Mouse (Mus musculus) lung, postnatal 4 days (tissue): Measurements from ENCODE around the gene Ifnar1.

Experiments
- DNase-seq, 2 experiments: peaks; one replicate each; pipeline ENCODE4 v3.0.0; 2021

The Ifnar1 gene

DNA sequence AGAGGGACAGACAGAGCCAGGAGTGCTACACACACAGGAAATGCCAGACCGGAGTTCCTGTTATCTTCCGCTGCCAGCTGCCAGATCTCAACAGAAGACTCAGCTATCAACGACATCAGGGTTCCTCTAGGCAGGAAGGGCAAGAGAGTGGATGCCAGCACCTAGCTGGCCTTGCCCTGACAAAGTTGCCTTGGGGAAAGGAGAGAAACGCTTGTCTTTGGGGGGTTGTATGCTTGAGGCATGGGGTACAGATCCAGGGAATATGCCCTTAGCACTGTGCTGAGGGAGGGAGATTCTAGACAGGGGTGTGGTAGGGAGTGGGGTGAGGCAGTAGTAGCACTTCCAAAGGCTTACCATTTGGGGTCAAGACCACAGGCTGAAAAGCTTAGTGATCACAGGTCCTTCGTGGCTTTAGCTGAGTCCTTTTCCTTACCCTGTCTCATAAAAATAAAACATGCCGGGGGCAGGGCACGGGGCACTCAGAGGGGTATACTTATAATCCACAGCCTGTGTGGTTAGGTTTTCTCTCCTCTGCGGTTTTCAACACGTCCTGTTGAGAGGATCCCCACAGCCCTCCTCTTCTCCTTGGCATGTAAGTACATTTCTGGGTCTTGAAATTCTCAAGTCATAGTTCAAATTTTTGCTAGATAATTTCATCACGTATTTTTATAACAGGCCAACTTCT lies 60.7 kb downstream of the Ifnar1 start:
- DNase-seq, result peak; percentile 57 to 76

DNA sequence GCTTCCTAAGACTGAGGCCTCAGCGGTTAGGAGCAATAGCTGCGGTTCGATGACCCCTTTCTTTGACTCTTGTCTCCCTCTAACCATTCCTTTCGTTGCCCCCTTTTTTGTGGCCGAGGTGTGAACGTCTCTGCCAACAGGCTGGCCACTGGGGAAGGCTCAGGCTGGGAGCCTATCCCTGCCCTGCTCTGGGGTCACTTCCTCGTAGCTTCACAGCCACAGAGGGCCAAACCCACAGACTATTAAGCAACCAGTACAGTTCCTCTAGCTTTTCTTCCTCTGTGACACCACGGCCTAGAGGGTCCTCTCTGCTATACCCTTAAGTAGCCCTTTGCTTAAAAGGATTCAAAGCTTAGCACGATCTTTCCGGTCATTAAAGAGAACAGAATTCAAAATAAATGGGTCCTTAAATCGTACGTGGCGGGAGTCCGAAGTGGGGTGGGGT lies 61.4 kb downstream of the Ifnar1 start:
- DNase-seq, result peak; percentile 75 to 76

DNA sequence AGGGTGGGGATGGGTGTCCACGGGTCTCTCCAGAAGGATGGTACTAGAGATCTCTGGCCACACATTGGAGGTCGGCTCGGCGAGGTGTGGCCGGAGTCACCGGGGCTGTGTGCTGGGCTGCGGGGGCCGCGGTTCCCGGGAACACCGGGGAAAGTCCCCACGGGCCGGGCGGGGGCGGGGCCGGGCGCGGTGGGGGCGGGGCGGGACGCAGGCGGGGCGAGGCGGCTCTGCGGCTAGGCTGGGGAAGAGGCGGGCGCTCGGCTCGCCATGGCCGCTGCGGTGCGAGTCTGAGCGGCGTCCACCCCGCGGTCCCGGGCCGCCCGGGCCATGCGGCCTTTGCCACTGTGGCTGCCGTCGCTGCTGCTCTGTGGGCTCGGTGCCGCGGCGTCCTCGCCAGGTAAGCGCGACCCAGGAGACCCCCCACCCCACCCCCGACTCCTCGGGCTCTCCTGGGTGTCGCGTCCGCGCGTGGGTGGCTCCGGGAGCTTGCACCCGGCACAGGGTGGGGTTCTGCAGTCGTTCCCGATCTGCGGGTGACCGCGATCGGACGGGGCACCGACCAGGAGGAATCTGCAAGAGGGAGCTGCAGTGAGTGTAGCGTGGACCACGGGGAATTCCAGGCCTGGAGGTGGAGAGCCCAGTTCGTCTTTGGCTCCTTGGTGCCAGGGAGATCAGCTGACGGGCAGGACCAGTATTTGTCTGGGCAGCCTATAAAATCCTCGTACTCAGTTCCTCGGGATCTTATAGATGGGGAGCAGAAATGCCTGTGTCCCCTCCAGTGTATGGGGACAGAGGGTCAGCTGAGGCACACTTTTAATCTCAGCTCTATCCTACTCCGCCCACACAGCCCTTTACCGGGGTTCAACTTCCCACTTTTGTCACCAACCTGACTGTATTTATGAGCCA lies 62.1 kb downstream of the Ifnar1 start, which contains the start of gene Ifngr2:
Gene Ifngr2 (plus strand): TSS at position 237 of the 906 bp plus-strand sequence.
- DNase-seq, result peak; percentile 80 to 85

GRCm38 (mm10) chr16:91547974-91548373 lies 62.9 kb downstream of the Ifnar1 start:
- peak in 1 of 2 experiments; percentile 31 for DNase-seq

DNA sequence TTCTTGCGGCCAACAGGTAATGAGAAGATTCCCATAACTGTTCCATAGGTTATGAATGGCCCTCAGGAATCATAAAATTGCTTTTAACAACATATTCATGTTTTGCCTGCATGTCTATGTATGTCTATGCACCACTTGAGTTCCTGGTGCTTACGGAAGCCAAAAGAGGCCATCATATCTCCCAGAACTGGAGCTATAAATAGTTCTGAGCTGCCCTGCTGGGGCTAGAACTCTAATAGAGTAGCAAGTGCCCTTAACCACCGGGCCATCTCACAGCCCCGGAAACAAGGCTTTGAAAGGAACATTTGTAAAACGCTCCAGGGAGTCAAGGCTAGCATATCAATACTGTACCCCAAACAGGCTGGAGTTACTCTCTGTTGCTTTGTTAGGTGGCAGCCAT lies 63.5 kb downstream of the Ifnar1 start:
- DNase-seq, result no peak

GRCm38 (mm10) chr16:91548996-91549395 lies 64.0 kb downstream of the Ifnar1 start:
- DNase-seq, result no peak

GRCm38 (mm10) chr16:91549616-91550015 lies 64.6 kb downstream of the Ifnar1 start:
- no peak for DNase-seq

GRCm38 (mm10) chr16:91551081-91551524 lies 66.1 kb downstream of the Ifnar1 start:
- peak in 1 of 2 experiments; percentile 48 for DNase-seq

DNA sequence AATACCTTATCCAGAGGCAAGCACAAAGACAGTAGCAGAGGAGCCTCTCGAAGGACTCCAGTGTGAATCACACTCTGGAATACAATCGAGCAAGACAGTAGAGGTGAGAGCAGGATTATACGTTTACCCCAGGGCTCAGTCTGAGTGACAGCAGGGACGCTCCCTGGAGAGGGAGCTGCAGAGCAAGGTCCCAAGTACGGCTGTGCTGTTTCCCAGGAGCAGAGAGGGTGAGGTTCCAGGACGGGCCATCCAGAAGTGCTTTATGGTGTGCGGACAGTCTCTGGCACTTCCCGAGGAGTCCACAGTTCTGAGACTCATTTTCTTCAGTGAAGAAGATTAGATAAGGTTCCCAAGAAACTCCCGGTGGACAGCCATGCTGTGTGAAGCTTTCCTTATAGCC lies 67.0 kb downstream of the Ifnar1 start:
- DNase-seq, result no peak

- DNase-seq, result peak; percentile 65 to 86
Observed at GRCm38 (mm10) chr16:91553625-91554024, 68.6 kb downstream of the Ifnar1 start.

DNA sequence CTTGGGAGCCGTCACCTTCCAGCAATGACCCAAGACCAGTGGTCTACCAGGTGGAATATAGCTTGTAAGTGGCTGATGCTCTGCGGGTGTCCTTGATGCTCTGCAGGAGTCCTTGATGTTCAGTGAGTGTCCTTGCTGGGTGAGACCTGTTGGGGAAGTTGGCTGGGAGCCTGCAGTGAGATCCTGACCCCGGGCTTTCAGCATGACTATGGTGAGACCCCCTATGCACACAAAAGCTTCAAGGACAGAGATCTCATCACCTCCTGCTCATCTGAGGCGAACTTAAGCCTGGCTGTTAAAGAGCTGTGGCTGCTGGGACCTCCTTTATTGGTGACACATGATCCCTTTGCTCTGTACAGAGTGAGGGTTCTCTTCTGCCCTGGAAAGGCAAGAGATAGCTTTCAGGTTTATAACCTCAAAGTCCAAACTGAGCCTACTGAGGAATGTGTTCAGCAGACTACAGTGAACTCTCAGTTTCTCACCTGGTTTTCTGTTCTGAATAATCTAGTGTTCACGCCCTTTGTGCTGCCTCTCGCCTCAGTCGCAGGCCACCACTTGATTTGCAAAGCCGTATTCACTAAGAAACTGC lies 70.1 kb downstream of the Ifnar1 start:
- DNase-seq, result no peak

DNA sequence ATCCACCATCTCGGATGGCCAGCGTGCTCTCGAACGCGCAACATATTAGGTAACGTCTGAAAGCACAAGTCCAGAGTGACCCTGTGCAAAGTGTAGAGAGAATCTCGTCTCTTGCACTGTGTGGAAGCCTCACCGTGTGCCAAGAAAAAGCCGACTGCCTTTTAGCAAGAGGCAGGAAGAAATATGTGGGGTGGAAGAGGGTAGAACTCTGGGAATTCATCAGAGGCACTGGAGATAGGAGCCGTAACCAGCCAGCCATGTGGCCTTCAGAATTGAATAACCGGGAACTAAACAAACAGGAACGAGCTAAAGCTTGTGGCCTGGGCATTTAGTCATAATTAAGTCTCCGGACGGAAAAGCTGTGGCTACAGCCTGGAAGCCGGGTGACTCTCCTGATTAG lies 71.6 kb downstream of the Ifnar1 start:
- no peak for DNase-seq
